Mouse (Mus musculus) Muller cell, postnatal 12 days (primary cell): Measurements from ENCODE around the gene Ube4a.
A peak's percentile ranks its signal among the peaks of the same experiment; 100 is the strongest.

ENCODE experiments used
- DNase-seq: peaks from one replicate; pipeline ENCODE4 v3.0.0-alpha.2; 2015; ENCODE audit errors: inconsistent ontology term

Ube4a gene

GRCm38 (mm10) chr9:44965126-44965832, at the start of gene Ube4a:
Gene Ube4a (minus strand): TSS chr9:44965600.
- peak; percentile 99 for DNase-seq

GRCm38 (mm10) chr9:45014879-45015278, 49.5 kb upstream of the Ube4a start:
- no peak for DNase-seq

- no peak for DNase-seq
These were observed 45.9 kb upstream of the Ube4a start for GRCm38 (mm10) chr9:45011291-45011690.

GRCm38 (mm10) chr9:45010461-45010860, 45.1 kb upstream of the Ube4a start:
- DNase-seq = no peak

- no peak for DNase-seq
These were observed 44.0 kb upstream of the Ube4a start, which contains the start of gene Cd3e for GRCm38 (mm10) chr9:45009180-45010078. Gene Cd3e (minus strand): TSS chr9:45009627.

GRCm38 (mm10) chr9:45008342-45008741, 42.9 kb upstream of the Ube4a start:
- DNase-seq = no peak

- no peak for DNase-seq
These were observed 42.0 kb upstream of the Ube4a start for GRCm38 (mm10) chr9:45007404-45007803.

GRCm38 (mm10) chr9:45000249-45000648, 34.8 kb upstream of the Ube4a start:
- DNase-seq = no peak

GRCm38 (mm10) chr9:44999776-45000175, 34.4 kb upstream of the Ube4a start:
- DNase-seq = no peak

- DNase-seq = peak; percentile 9
These were observed 33.8 kb upstream of the Ube4a start for GRCm38 (mm10) chr9:44999171-44999570.

GRCm38 (mm10) chr9:44998138-44998537, 32.7 kb upstream of the Ube4a start:
- no peak for DNase-seq

GRCm38 (mm10) chr9:44996590-44996989, 31.2 kb upstream of the Ube4a start:
- DNase-seq = no peak

- DNase-seq = no peak
These were observed 29.6 kb upstream of the Ube4a start for GRCm38 (mm10) chr9:44994962-44995361.

GRCm38 (mm10) chr9:44993268-44993667, 27.9 kb upstream of the Ube4a start:
- DNase-seq = no peak

- no peak for DNase-seq
These were observed 26.9 kb upstream of the Ube4a start for GRCm38 (mm10) chr9:44992271-44992670.

GRCm38 (mm10) chr9:44991821-44992220, 26.4 kb upstream of the Ube4a start:
- no peak for DNase-seq

- DNase-seq = no peak
These were observed 21.6 kb upstream of the Ube4a start for GRCm38 (mm10) chr9:44986976-44987375.

GRCm38 (mm10) chr9:44986242-44986781, 20.9 kb upstream of the Ube4a start:
- peak; percentile 1 for DNase-seq

- no peak for DNase-seq
These were observed 20.3 kb upstream of the Ube4a start for GRCm38 (mm10) chr9:44985721-44986161.

GRCm38 (mm10) chr9:44983001-44983400, 17.6 kb upstream of the Ube4a start:
- no peak for DNase-seq

- DNase-seq = no peak
These were observed 17.1 kb upstream of the Ube4a start for GRCm38 (mm10) chr9:44982531-44982930.

GRCm38 (mm10) chr9:44982081-44982480, 16.7 kb upstream of the Ube4a start:
- DNase-seq = no peak
